Mouse (Mus musculus) liver, embryonic 16.5 days (tissue): ENCODE results near the gene Sh3bp5. TPM values are rescaled to one million over a fixed set of nuclear protein-coding genes. Genes with fewer than 3 reads are reported as not detected.
"Not testable (repeated sequence)": the region's sequence is repeated elsewhere in the genome, so short reads cannot be mapped to it uniquely, and the experiment has no call there.

Experiments used
- ATAC-seq: fragments of 200-750 bp; cut with Nextera tagmentation; 2 replicates; pipeline ENCODE4 v1.8.0; 2017; ENCODE audit warnings: low read depth, mild to moderate bottlenecking, moderate number of reproducible peaks, moderate library complexity
- H3K27ac ChIP-seq: fragments of 300-500 bp; sonication (generic); 2 replicates; pipeline ENCODE4 v1.5.1; 2014; ENCODE audit warnings: mild to moderate bottlenecking, low read length
- H3K27me3 ChIP-seq: fragments of 300-500 bp; sonication (generic); 2 replicates; pipeline ENCODE4 v1.6.1; 2014; ENCODE audit warnings: low read depth, low read length, mixed read lengths; ENCODE audit not compliant: control insufficient read depth, insufficient read depth
- H3K36me3 ChIP-seq: fragments of 300-500 bp; sonication (generic); 2 replicates; pipeline ENCODE4 v1.6.1; 2014; ENCODE audit warnings: mild to moderate bottlenecking; ENCODE audit not compliant: control insufficient read depth, insufficient read depth
- H3K4me1 ChIP-seq: fragments of 300-500 bp; sonication (generic); 2 replicates; pipeline ENCODE4 v1.6.1; 2014; ENCODE audit warnings: low read depth, low read length, mixed read lengths; ENCODE audit not compliant: control insufficient read depth
- H3K4me2 ChIP-seq: fragments of 300-500 bp; sonication (generic); 2 replicates; pipeline ENCODE4 v1.6.1; 2014; ENCODE audit warnings: low read depth, low read length, mixed read lengths
- H3K4me3 ChIP-seq: fragments of 300-500 bp; sonication (generic); 2 replicates; pipeline ENCODE4 v1.5.1; 2014; ENCODE audit warnings: low read depth, mild to moderate bottlenecking, low read length
- H3K9ac ChIP-seq: fragments of 300-500 bp; sonication (generic); 2 replicates; pipeline ENCODE4 v1.6.1; 2014; ENCODE audit warnings: low read depth, low read length
- H3K9me3 ChIP-seq: fragments of 300-500 bp; sonication (generic); replicated peaks from 2 replicates; pipeline ENCODE4 v1.6.1; 2016; ENCODE audit warnings: low read length; ENCODE audit not compliant: control insufficient read depth
- WGBS: fragments of 180-500 bp; shearing (Covaris S2); extraction: QIAGEN DNeasy Blood & Tissue Kit; methylation state at CpG from one replicate; pipeline ENCODE4 v1.1.7; 2014; ENCODE audit not compliant: insufficient replicate concordance; 5-methylcytosine and 5-hydroxymethylcytosine counted together
- polyA plus RNA-seq: library from polyadenylated mRNA; unstranded; fragments of >200 nt; fragmentation: Nextera tagmentation; extraction: Ambion mirVana; gene quantifications from 2 replicates; pipeline ENCODE4 v1.2.1, GENCODE M21; 2015

The Sh3bp5 gene
- polyA plus RNA-seq = 19.3 and 22.1 TPM in 2 replicates

- Histone ChIP-seq H3K9ac (peak within 1 kb of the TSS; percentile 77), H3K9me3 (no peaks in the 10 kb centered on the region), H3K27ac (peak within 1 kb of the TSS; percentile 73), H3K4me3 (peak within 1 kb of the TSS; percentile 71), H3K27me3 (peaks cover 14% of the 10 kb centered on the region), H3K4me2 (peak within 1 kb of the TSS; percentile 76), H3K4me1 (peaks cover 17% of the 10 kb centered on the region), H3K36me3 (no peaks in the 10 kb centered on the region)
- WGBS = 8% methylated on average over 49 of the region's 49 CpGs
- peak; percentile 84 for ATAC-seq
Measured at GRCm38 (mm10) chr14:31435930-31436693, at the start of gene Sh3bp5. TSS of gene Sh3bp5 (minus strand) at chr14:31436078.

- 64% methylated on average over 5 of the region's 5 CpGs for WGBS
- H3K4me1 ChIP-seq = no peaks in the 10 kb centered on the region
- H3K9me3 ChIP-seq = no peaks in the 10 kb centered on the region
- no peak overlapping the region for H3K9ac ChIP-seq
- no peak overlapping the region for H3K4me2 ChIP-seq
- H3K4me3 ChIP-seq = no peak overlapping the region
- H3K27me3 ChIP-seq = no peaks in the 10 kb centered on the region
- H3K27ac ChIP-seq = no peak overlapping the region
- no peak for ATAC-seq
- H3K36me3 ChIP-seq = peaks cover 43% of the 10 kb centered on the region
Measured at GRCm38 (mm10) chr14:31482417-31482816, 46.5 kb upstream of the Sh3bp5 start.

- Histone ChIP-seq H3K4me2 (no peak overlapping the region), H3K36me3 (no peaks in the 10 kb centered on the region), H3K27me3 (no peaks in the 10 kb centered on the region), H3K9me3 (no peaks in the 10 kb centered on the region), H3K4me1 (no peaks in the 10 kb centered on the region), H3K27ac (no peak overlapping the region), H3K4me3 (no peak overlapping the region), H3K9ac (no peak overlapping the region)
- WGBS = 74% methylated on average over 2 of the region's 2 CpGs
- ATAC-seq = no peak
Measured at GRCm38 (mm10) chr14:31473297-31473696, 37.4 kb upstream of the Sh3bp5 start.

GRCm38 (mm10) chr14:31472451-31473061, 36.7 kb upstream of the Sh3bp5 start:
- no peaks in the 10 kb centered on the region for H3K36me3 ChIP-seq
- no peak overlapping the region for H3K4me2 ChIP-seq
- no peak overlapping the region for H3K4me3 ChIP-seq
- no peaks in the 10 kb centered on the region for H3K27me3 ChIP-seq
- no peak overlapping the region for H3K9ac ChIP-seq
- H3K4me1 ChIP-seq = no peaks in the 10 kb centered on the region
- WGBS = 1% methylated on average over 5 of the region's 5 CpGs
- no peaks in the 10 kb centered on the region for H3K9me3 ChIP-seq
- no peak overlapping the region for H3K27ac ChIP-seq
- ATAC-seq = no peak

- no peak overlapping the region for H3K27ac ChIP-seq
- no peak for ATAC-seq
- WGBS = 44% methylated on average over 4 of the region's 4 CpGs
- no peak overlapping the region for H3K4me3 ChIP-seq
- H3K4me1 ChIP-seq = no peaks in the 10 kb centered on the region
- H3K36me3 ChIP-seq = no peaks in the 10 kb centered on the region
- no peaks in the 10 kb centered on the region for H3K27me3 ChIP-seq
- no peaks in the 10 kb centered on the region for H3K9me3 ChIP-seq
- H3K4me2 ChIP-seq = no peak overlapping the region
- no peak overlapping the region for H3K9ac ChIP-seq
Measured at GRCm38 (mm10) chr14:31469711-31470110, 33.8 kb upstream of the Sh3bp5 start.

GRCm38 (mm10) chr14:31464176-31464575, 28.3 kb upstream of the Sh3bp5 start:
- 57% methylated on average over 8 of the region's 8 CpGs for WGBS
- no peak overlapping the region for H3K9ac ChIP-seq
- no peak overlapping the region for H3K27ac ChIP-seq
- no peaks in the 10 kb centered on the region for H3K9me3 ChIP-seq
- no peaks in the 10 kb centered on the region for H3K27me3 ChIP-seq
- no peak overlapping the region for H3K4me2 ChIP-seq
- no peaks in the 10 kb centered on the region for H3K4me1 ChIP-seq
- no peak for ATAC-seq
- no peaks in the 10 kb centered on the region for H3K36me3 ChIP-seq
- H3K4me3 ChIP-seq = no peak overlapping the region

- Histone ChIP-seq H3K4me3 (no peak overlapping the region), H3K36me3 (no peaks in the 10 kb centered on the region), H3K9me3 (no peaks in the 10 kb centered on the region), H3K4me1 (no peaks in the 10 kb centered on the region), H3K9ac (no peak overlapping the region), H3K4me2 (no peak overlapping the region), H3K27ac (no peak overlapping the region), H3K27me3 (no peaks in the 10 kb centered on the region)
- WGBS = 66% methylated on average over 6 of the region's 6 CpGs
- no peak for ATAC-seq
Measured at GRCm38 (mm10) chr14:31462886-31463285, 27.0 kb upstream of the Sh3bp5 start.

- 62% methylated on average over 5 of the region's 5 CpGs for WGBS
- H3K36me3 ChIP-seq, H3K4me1 ChIP-seq, H3K4me3 ChIP-seq, ATAC-seq, H3K9ac ChIP-seq, H3K4me2 ChIP-seq, H3K9me3 ChIP-seq, H3K27ac ChIP-seq, H3K27me3 ChIP-seq: not testable (repeated sequence)
Measured at GRCm38 (mm10) chr14:31462226-31462625, 26.3 kb upstream of the Sh3bp5 start.

- Histone ChIP-seq H3K36me3 (no peaks in the 10 kb centered on the region), H3K9ac (no peak overlapping the region), H3K4me1 (no peaks in the 10 kb centered on the region), H3K9me3 (no peaks in the 10 kb centered on the region), H3K4me2 (no peak overlapping the region), H3K4me3 (no peak overlapping the region), H3K27ac (no peak overlapping the region), H3K27me3 (no peaks in the 10 kb centered on the region)
- no peak for ATAC-seq
- WGBS = 78% methylated on average over 12 of the region's 12 CpGs
Measured at GRCm38 (mm10) chr14:31458006-31458405, 22.1 kb upstream of the Sh3bp5 start.
